Mouse (Mus musculus): Measurements from ENCODE around the gene Mapt.

- TF ChIP-seq CTCF (IDR thresholded peaks at IDR 0.05) = no peak
- TF ChIP-seq POLR2A (IDR thresholded peaks at IDR 0.05; ENCODE audit: insufficient read depth, low read depth, low read length) = no peak
Measured at GRCm38 (mm10) chr11:104209041-104209440, 22.1 kb upstream of the Mapt start.
